Mouse (Mus musculus): Measurements from ENCODE around the gene Olfr553. TPM values are rescaled to one million over a fixed set of nuclear protein-coding genes. Genes with fewer than 3 reads are reported as not detected.

Olfr553 gene
- polyA plus RNA-seq, 1 experiment from 2014 or later: not detected

GRCm38 (mm10) chr7:102566219-102566618, 51.8 kb downstream of the Olfr553 start:
- no peak overlapping the region for H3K27ac ChIP-seq (ENCODE audit: low read depth)
- no peak overlapping the region for H3K9ac ChIP-seq (replicated peaks)
- peak; percentile 39 for TF ChIP-seq CTCF (IDR thresholded peaks at IDR 0.05; ENCODE audit: low read depth)
- no peak for TF ChIP-seq EP300 (IDR thresholded peaks at IDR 0.05; ENCODE audit: low read depth)
- ATAC-seq: no peak
- H3K4me1 ChIP-seq (ENCODE audit: insufficient read depth): peaks cover 6% of the 10 kb centered on the region
- no peak overlapping the region for H3K4me3 ChIP-seq (ENCODE audit: low read depth, low read length)
- H3K36me3 ChIP-seq (replicated peaks; ENCODE audit: insufficient read depth, low read length): peaks cover 13% of the 10 kb centered on the region
- 72% methylated on average over 4 of the region's 4 CpGs for WGBS (ENCODE audit: insufficient replicate concordance)
- no peak for DNase-seq
- H3K4me2 ChIP-seq (ENCODE audit: low read depth, low read length): no peak overlapping the region
- H3K9me3 ChIP-seq (ENCODE audit: low read length): no peaks in the 10 kb centered on the region
- no peaks in the 10 kb centered on the region for H3K27me3 ChIP-seq (ENCODE audit: insufficient read depth, low read length)

DNA sequence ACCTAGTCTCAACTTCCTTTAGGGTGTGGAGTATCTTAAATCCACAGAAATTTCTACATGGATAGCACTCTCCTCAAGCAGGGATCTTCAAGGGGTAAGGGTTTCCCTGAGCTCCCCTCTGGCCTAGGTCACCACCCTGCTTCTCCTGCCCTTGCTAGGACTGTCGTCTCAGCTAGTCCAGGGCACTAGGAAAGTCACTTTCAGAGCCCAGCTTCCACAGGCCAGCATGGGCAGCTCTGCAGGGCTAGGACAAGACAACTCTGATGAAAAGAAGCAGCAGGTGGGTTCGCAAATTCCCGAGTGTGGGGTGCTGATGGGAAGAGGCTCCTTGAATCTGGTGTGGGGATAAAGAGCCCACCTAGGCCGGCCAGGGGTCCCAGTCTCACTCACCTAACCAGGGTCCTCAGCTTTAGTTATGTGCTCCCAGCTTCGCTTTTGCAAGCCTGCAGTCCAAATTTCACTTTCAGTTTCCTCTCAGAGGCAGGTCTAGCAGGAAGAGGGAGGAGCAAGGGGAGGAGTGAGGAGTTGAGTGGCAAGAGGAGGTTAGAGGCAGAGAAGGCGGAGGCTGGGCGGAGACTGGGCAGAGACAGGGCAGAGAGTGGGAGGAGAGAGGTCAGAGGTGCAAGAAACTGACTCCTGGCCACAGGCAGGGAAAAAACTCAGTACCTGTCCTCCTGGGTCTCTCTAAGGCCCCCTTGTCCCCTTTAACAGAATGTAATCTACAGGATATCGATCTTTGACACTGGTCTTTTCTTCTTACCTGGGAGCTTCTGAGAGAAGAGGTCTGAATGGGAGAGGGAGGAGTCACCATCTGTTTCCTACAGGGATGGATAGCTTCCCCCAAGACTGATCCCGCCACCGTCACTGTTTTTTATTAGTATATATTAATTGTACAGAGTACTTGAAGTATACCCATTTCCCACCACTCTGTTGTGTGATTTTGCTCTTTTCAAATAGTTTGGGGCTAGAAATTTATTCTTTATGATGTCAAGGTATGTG, 52.7 kb downstream of the Olfr553 start, which contains the start of gene Trim21:
Gene Trim21 (minus strand): TSS at position 488 of the 999 bp plus-strand sequence.
- TF ChIP-seq EP300 (IDR thresholded peaks at IDR 0.05; ENCODE audit: low read depth) (no peak), CTCF (IDR thresholded peaks at IDR 0.05; ENCODE audit: low read depth) (no peak)
- peak within 1 kb of the TSS; percentile 79 for H3K27ac ChIP-seq (ENCODE audit: low read depth)
- H3K9ac ChIP-seq (replicated peaks): peak within 1 kb of the TSS; percentile 71
- peaks cover 22% of the 10 kb centered on the region for H3K36me3 ChIP-seq (replicated peaks; ENCODE audit: insufficient read depth, low read length)
- H3K4me1 ChIP-seq (ENCODE audit: insufficient read depth): peaks cover 6% of the 10 kb centered on the region
- peak within 1 kb of the TSS; percentile 66 for H3K4me3 ChIP-seq (ENCODE audit: low read depth, low read length)
- no peaks in the 10 kb centered on the region for H3K9me3 ChIP-seq (ENCODE audit: low read length)
- WGBS (ENCODE audit: insufficient replicate concordance): 10% methylated on average over 10 of the region's 10 CpGs
- no peaks in the 10 kb centered on the region for H3K27me3 ChIP-seq (ENCODE audit: insufficient read depth, low read length)
- peak within 1 kb of the TSS; percentile 79 for H3K4me2 ChIP-seq (ENCODE audit: low read depth, low read length)
- ATAC-seq: peak; percentile 100
- peak; percentile 91 for DNase-seq

Other genes starting within 250 kb of the Olfr553 start
- gene Rrm1, start 176.5 kb downstream of the Olfr553 start, polyA plus RNA-seq (2015; fragmentation: Nextera tagmentation; extraction: Ambion mirVana): 55.9 and 66.4 TPM in 2 replicates
- 0.12 and 0.19 TPM in 2 replicates for gene Olfr543, start 136.5 kb downstream of the Olfr553 start, polyA plus RNA-seq (2015; fragmentation: Nextera tagmentation; extraction: Ambion mirVana)
- 0.04 and 0.06 TPM in 2 replicates for gene Olfr544, start 129.9 kb downstream of the Olfr553 start, polyA plus RNA-seq (2015; fragmentation: Nextera tagmentation; extraction: Ambion mirVana)
- not detected in 2 replicates for gene Olfr545, start 118.6 kb downstream of the Olfr553 start, polyA plus RNA-seq (2015; fragmentation: Nextera tagmentation; extraction: Ambion mirVana)
- gene Olfr547, start 83.5 kb downstream of the Olfr553 start, polyA plus RNA-seq (2015; fragmentation: Nextera tagmentation; extraction: Ambion mirVana): not detected in 2 replicates
- gene Olfr548-ps1, start 77.3 kb downstream of the Olfr553 start, polyA plus RNA-seq (2015; fragmentation: Nextera tagmentation; extraction: Ambion mirVana): not detected in 2 replicates
- not detected in 2 replicates for gene Olfr549, start 68.3 kb downstream of the Olfr553 start, polyA plus RNA-seq (2015; fragmentation: Nextera tagmentation; extraction: Ambion mirVana)
- 0.42 and 0.64 TPM in 2 replicates for gene Trim21, start 52.7 kb downstream of the Olfr553 start, polyA plus RNA-seq (2015; fragmentation: Nextera tagmentation; extraction: Ambion mirVana)
- not detected in 2 replicates for gene Olfr550, start 46.8 kb downstream of the Olfr553 start, polyA plus RNA-seq (2015; fragmentation: Nextera tagmentation; extraction: Ambion mirVana)
- not detected in 2 replicates for gene Olfr551, start 26.3 kb downstream of the Olfr553 start, polyA plus RNA-seq (2015; fragmentation: Nextera tagmentation; extraction: Ambion mirVana)
- gene Olfr552, start 20.4 kb downstream of the Olfr553 start, polyA plus RNA-seq (2015; fragmentation: Nextera tagmentation; extraction: Ambion mirVana): not detected in 2 replicates
- not detected in 2 replicates for gene Olfr554, start 20.2 kb upstream of the Olfr553 start, polyA plus RNA-seq (2015; fragmentation: Nextera tagmentation; extraction: Ambion mirVana)
- not detected in 2 replicates for gene Olfr555, start 40.6 kb upstream of the Olfr553 start, polyA plus RNA-seq (2015; fragmentation: Nextera tagmentation; extraction: Ambion mirVana)
- gene Olfr556, start 46.7 kb upstream of the Olfr553 start, polyA plus RNA-seq (2015; fragmentation: Nextera tagmentation; extraction: Ambion mirVana): not detected in 2 replicates
- gene Trim68, start 69.1 kb upstream of the Olfr553 start, polyA plus RNA-seq (2015; fragmentation: Nextera tagmentation; extraction: Ambion mirVana): 1.4 and 1.7 TPM in 2 replicates
- not detected in 2 replicates for gene Olfr557, start 77.7 kb upstream of the Olfr553 start, polyA plus RNA-seq (2015; fragmentation: Nextera tagmentation; extraction: Ambion mirVana)
- gene Olfr558, start 84.0 kb upstream of the Olfr553 start, polyA plus RNA-seq (2015; fragmentation: Nextera tagmentation; extraction: Ambion mirVana): 0.04 TPM in 1 of 2 replicates, not detected in the other
- not detected in 2 replicates for gene Olfr33, start 100.9 kb upstream of the Olfr553 start, polyA plus RNA-seq (2015; fragmentation: Nextera tagmentation; extraction: Ambion mirVana)
- not detected in 2 replicates for gene Olfr559, start 109.3 kb upstream of the Olfr553 start, polyA plus RNA-seq (2015; fragmentation: Nextera tagmentation; extraction: Ambion mirVana)
- not detected in 2 replicates for gene Olfr560, start 141.1 kb upstream of the Olfr553 start, polyA plus RNA-seq (2015; fragmentation: Nextera tagmentation; extraction: Ambion mirVana)
- 0.04 TPM in 1 of 2 replicates, not detected in the other for gene Olfr78, start 141.3 kb upstream of the Olfr553 start, polyA plus RNA-seq (2015; fragmentation: Nextera tagmentation; extraction: Ambion mirVana)
- not detected in 2 replicates for gene Olfr561, start 153.0 kb upstream of the Olfr553 start, polyA plus RNA-seq (2015; fragmentation: Nextera tagmentation; extraction: Ambion mirVana)
- not detected in 2 replicates for gene Olfr564, start 185.3 kb upstream of the Olfr553 start, polyA plus RNA-seq (2015; fragmentation: Nextera tagmentation; extraction: Ambion mirVana)
- gene Olfr566, start 240.5 kb upstream of the Olfr553 start, polyA plus RNA-seq (2015; fragmentation: Nextera tagmentation; extraction: Ambion mirVana): not detected in 2 replicates

Data from liver, postnatal 0 days (tissue).